Mouse (Mus musculus) ES-E14 (cell line): ENCODE results near the gene Kansl2. TPM values are rescaled to one million over a fixed set of nuclear protein-coding genes. Genes with fewer than 3 reads are reported as not detected.

Experiments
- DNase-seq: peaks from one replicate; pipeline ENCODE4 v3.0.0-alpha.2; 2013; ENCODE audit warnings: low read depth, low spot score
- H3K27ac ChIP-seq: 2 replicates; pipeline ENCODE4 v1.5.1; 2012; ENCODE audit warnings: low read depth, mild to moderate bottlenecking, low read length, moderate library complexity, mixed read lengths; ENCODE audit not compliant: poor library complexity, insufficient read depth, severe bottlenecking
- H3K36me3 ChIP-seq: 2 replicates; pipeline ENCODE4 v1.6.1; 2012; ENCODE audit warnings: mild to moderate bottlenecking, low read length, moderate library complexity, mixed read lengths; ENCODE audit not compliant: control insufficient read depth, poor library complexity, insufficient read depth, severe bottlenecking
- H3K4me1 ChIP-seq, 2 experiments: fragments of 150-350 bp in 1 of 2; sonication (generic) in 1 of 2; 2 replicates each; pipeline ENCODE4 v1.6.1; 2012; ENCODE audit warnings: low read length in 2 of 2, mild to moderate bottlenecking in 1 of 2, mixed read lengths in 1 of 2; ENCODE audit not compliant: control insufficient read depth in 2 of 2, insufficient read depth in 2 of 2, poor library complexity in 1 of 2
- H3K4me3 ChIP-seq, 2 experiments: fragments of 150-350 bp in 1 of 2; sonication (generic) in 1 of 2; 2 replicates each; pipeline ENCODE4 v1.5.1; 2012; ENCODE audit warnings: low read length in 2 of 2, low read depth in 1 of 2, mild to moderate bottlenecking in 1 of 2, mixed read lengths in 1 of 2; ENCODE audit not compliant: insufficient read depth in 1 of 2, poor library complexity in 1 of 2, severe bottlenecking in 1 of 2
- H3K9ac ChIP-seq: 2 replicates; pipeline ENCODE4 v1.6.1; 2012; ENCODE audit warnings: low read depth, mild to moderate bottlenecking, low read length, mixed read lengths; ENCODE audit not compliant: poor library complexity, insufficient read depth, severe bottlenecking
- H3K9me3 ChIP-seq: fragments of 150-350 bp; sonication (generic); 2 replicates; pipeline ENCODE4 v1.6.1; 2012; ENCODE audit warnings: low read depth, mild to moderate bottlenecking, low read length; ENCODE audit not compliant: control insufficient read depth, insufficient read depth
- CHD2 ChIP-seq: IDR thresholded peaks from 2 replicates; pipeline ENCODE4 v1.6.1; 2014; ENCODE audit warnings: mild to moderate bottlenecking, low read depth, low read length, inconsistent platforms
- HCFC1 ChIP-seq: IDR thresholded peaks from 2 replicates; pipeline ENCODE4 v1.6.1; 2012; ENCODE audit warnings: low read length, inconsistent platforms, borderline replicate concordance; ENCODE audit not compliant: insufficient read depth
- MAFK ChIP-seq: IDR thresholded peaks from 2 replicates; pipeline ENCODE4 v1.6.1; 2014; ENCODE audit warnings: mild to moderate bottlenecking, low read depth, low read length, inconsistent platforms; ENCODE audit not compliant: insufficient read depth
- ZC3H11A ChIP-seq: IDR thresholded peaks from 2 replicates; pipeline ENCODE4 v1.6.1; 2012; ENCODE audit warnings: low read depth, mild to moderate bottlenecking, inconsistent platforms, low read length, borderline replicate concordance
- ZNF384 ChIP-seq: IDR thresholded peaks from 2 replicates; pipeline ENCODE4 v1.6.1; 2012; ENCODE audit warnings: low read depth, low read length, inconsistent platforms
- in situ Hi-C, 2 experiments: fragments of 600-800 bp; cut with MboI; formaldehyde crosslinking; loops; one replicate each; pipeline ENCODE4 v1.15.1; 2025; ENCODE audit warnings: low sequenced_read_pairs in 2 of 2, inconsistent platforms in 1 of 2; ENCODE audit not compliant: unreplicated experiment in 2 of 2
- total RNA-seq: library from RNA; depleted of rRNA; stranded (reverse); fragments of 300-350 nt; gene quantifications from 2 replicates; pipeline ENCODE4 v1.2.3, GENCODE M21; 2012

Gene Kansl2
- total RNA-seq, 1 experiment: 111 TPM

DNA sequence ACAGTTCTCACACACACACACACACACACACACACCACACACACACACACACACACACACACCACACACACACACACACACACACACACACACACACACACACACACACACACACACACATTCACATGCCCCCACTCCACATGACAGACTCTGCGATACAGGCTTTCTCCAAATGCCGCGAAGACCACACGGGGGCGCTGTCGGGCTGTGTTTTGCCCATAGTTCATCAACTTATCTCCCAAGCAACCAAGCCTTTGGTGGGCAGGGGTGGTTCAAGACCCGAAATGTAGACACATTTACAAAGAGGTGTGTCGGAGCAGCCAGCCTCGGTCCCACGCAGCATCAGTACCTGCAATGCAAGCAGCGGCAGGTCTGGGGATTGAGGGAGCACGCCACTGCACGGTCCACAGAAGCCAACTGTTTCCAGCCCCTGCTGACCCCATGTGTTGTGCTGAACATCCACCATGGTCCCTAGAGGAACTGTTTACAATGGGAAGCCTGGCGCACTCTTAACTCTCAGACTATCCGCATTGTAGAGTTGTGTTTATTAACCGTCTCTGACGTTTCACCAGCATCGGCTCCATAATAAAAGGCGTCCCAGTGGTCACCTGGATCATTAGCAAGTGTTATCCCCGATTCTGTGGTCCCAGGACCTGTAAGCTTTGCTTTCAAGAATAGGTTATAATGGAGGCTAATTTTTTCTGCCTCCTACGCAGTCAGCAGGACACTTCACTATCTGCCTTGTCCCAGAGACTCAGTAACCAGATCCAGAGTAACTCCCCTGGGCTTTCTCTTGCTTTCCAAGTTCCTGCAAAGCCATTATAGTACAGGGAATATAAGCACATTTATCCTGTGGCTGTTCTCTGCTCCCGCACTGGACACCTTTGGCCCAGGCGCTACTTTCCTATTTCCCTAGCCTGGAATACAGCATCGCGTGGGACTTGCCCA lies 23.4 kb downstream of the Kansl2 start:
- DNase-seq: peak; percentile 86
- Histone ChIP-seq H3K4me3 (peak overlapping the region; percentile 45 to 50), H3K4me1 (peaks cover 0 to 8% of the 10 kb centered on the region in 2 experiments; a peak in 1 of 4 replicates), H3K27ac (no peak overlapping the region), H3K36me3 (no peaks in the 10 kb centered on the region), H3K9me3 (no peaks in the 10 kb centered on the region), H3K9ac (peak overlapping the region; percentile 64; the same call in 1 of the 2 replicates)
- no peak for TF ChIP-seq HCFC1
- no peak for TF ChIP-seq MAFK
- peak; percentile 20; the same call in 1 of the 2 replicates for TF ChIP-seq ZC3H11A
- in situ Hi-C loops: no loop called here

DNA sequence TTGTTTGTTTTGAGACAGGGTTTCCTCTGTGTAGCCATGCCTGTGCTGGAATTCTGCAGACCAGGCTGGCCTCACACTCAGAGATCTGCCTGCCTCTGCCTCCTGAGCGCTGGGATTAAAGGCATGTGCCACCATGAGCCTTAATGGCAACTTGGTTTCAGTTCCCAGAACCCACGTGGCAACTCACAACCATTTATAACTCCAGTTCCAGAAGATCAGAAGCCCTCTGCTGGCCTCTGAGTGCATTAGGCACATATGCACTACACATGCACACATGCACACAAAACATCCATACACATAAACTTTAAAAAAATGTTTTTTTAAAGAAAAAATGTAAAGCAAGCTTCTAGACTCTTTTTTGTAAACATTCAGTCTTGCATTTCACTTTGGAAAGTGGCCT lies 24.7 kb downstream of the Kansl2 start:
- Histone ChIP-seq H3K4me1 (peaks cover 0 to 8% of the 10 kb centered on the region in 2 experiments; a peak in 1 of 4 replicates), H3K27ac (no peak overlapping the region), H3K4me3 (no peak overlapping the region), H3K9ac (no peak overlapping the region), H3K36me3 (no peaks in the 10 kb centered on the region), H3K9me3 (no peaks in the 10 kb centered on the region)
- in situ Hi-C loops: no loop called here
- DNase-seq: no peak
- TF ChIP-seq HCFC1 (no peak), MAFK (no peak)

- no peak for DNase-seq
- H3K27ac ChIP-seq: no peak overlapping the region
- peak overlapping the region; percentile 76 for H3K9ac ChIP-seq
- H3K4me1 ChIP-seq: peaks cover 0 to 8% of the 10 kb centered on the region in 2 experiments; a peak in 1 of 4 replicates
- no peaks in the 10 kb centered on the region for H3K36me3 ChIP-seq
- peak overlapping the region; percentile 25 to 29; a peak in 3 of 4 replicates for H3K4me3 ChIP-seq
- no peak for TF ChIP-seq HCFC1
- TF ChIP-seq MAFK: no peak
- no peak for TF ChIP-seq ZC3H11A
- TF ChIP-seq ZNF384: no peak
- TF ChIP-seq CHD2: no peak
- H3K9me3 ChIP-seq: no peaks in the 10 kb centered on the region
- in situ Hi-C loops: no loop called here
Observed at GRCm38 (mm10) chr15:98507321-98507720, 26.7 kb downstream of the Kansl2 start.

GRCm38 (mm10) chr15:98506253-98506957 lies 27.7 kb downstream of the Kansl2 start:
- Histone ChIP-seq H3K36me3 (no peaks in the 10 kb centered on the region), H3K9ac (no peak overlapping the region), H3K27ac (no peak overlapping the region), H3K9me3 (no peaks in the 10 kb centered on the region), H3K4me1 (peaks cover 0 to 8% of the 10 kb centered on the region in 2 experiments; a peak in 1 of 4 replicates), H3K4me3 (no peak overlapping the region)
- TF ChIP-seq MAFK: no peak
- no peak for TF ChIP-seq CHD2
- TF ChIP-seq ZNF384: no peak
- no peak for TF ChIP-seq ZC3H11A
- no peak for TF ChIP-seq HCFC1
- no peak for DNase-seq
- in situ Hi-C loops: no loop called here
